Mouse (Mus musculus) neural tube, embryonic 11.5 days (tissue): ENCODE data around the gene Gm20388. TPM values are rescaled to one million over a fixed set of nuclear protein-coding genes. Genes with fewer than 3 reads are reported as not detected.

Source experiments
- ATAC-seq: fragments of 200-750 bp; cut with Nextera tagmentation; 2 replicates; pipeline ENCODE4 v1.8.0; 2017; ENCODE audit warnings: moderate number of reproducible peaks, mild to moderate bottlenecking, moderate TSS enrichment, moderate library complexity; ENCODE audit not compliant: insufficient read depth, low FRiP score, low TSS enrichment
- DNase-seq: peaks from one replicate; pipeline ENCODE4 v3.0.0-alpha.2; 2015; ENCODE audit warnings: low spot score
- H3K27ac ChIP-seq: fragments of 300-500 bp; sonication (generic); 2 replicates; pipeline ENCODE4 v1.5.1; 2014; ENCODE audit warnings: low read depth, mild to moderate bottlenecking, low read length
- H3K27me3 ChIP-seq: fragments of 300-500 bp; sonication (generic); 2 replicates; pipeline ENCODE4 v1.6.1; 2014; ENCODE audit warnings: mild to moderate bottlenecking, low read length, mixed read lengths; ENCODE audit not compliant: control insufficient read depth, insufficient read depth
- H3K36me3 ChIP-seq: fragments of 300-500 bp; sonication (generic); 2 replicates; pipeline ENCODE4 v1.6.1; 2014; ENCODE audit warnings: mild to moderate bottlenecking, low read length, moderate library complexity, mixed read lengths; ENCODE audit not compliant: control insufficient read depth, insufficient read depth
- H3K4me1 ChIP-seq: fragments of 300-500 bp; sonication (generic); 2 replicates; pipeline ENCODE4 v1.6.1; 2014; ENCODE audit warnings: low read length, mixed read lengths; ENCODE audit not compliant: control insufficient read depth, insufficient read depth
- H3K4me2 ChIP-seq: fragments of 300-500 bp; sonication (generic); 2 replicates; pipeline ENCODE4 v1.6.1; 2014; ENCODE audit warnings: low read depth, mild to moderate bottlenecking, moderate library complexity
- H3K4me3 ChIP-seq: fragments of 300-500 bp; sonication (generic); 2 replicates; pipeline ENCODE4 v1.5.1; 2014; ENCODE audit warnings: low read depth, low read length
- H3K9ac ChIP-seq: fragments of 300-500 bp; sonication (generic); 2 replicates; pipeline ENCODE4 v1.6.1; 2014; ENCODE audit warnings: mild to moderate bottlenecking, low read length
- H3K9me3 ChIP-seq: fragments of 300-500 bp; sonication (generic); 2 replicates; pipeline ENCODE4 v1.6.1; 2016; ENCODE audit warnings: low read length; ENCODE audit not compliant: control insufficient read depth
- WGBS: fragments of 180-500 bp; shearing (Covaris S2); extraction: QIAGEN DNeasy Blood & Tissue Kit; methylation state at CpG from one replicate; pipeline ENCODE4 v1.1.7; 2014; 5-methylcytosine and 5-hydroxymethylcytosine counted together
- polyA plus RNA-seq: library from polyadenylated mRNA; unstranded; fragments of >200 nt; fragmentation: Nextera tagmentation; extraction: Ambion mirVana; gene quantifications from 2 replicates; pipeline ENCODE4 v1.2.1, GENCODE M21; 2014

The Gm20388 gene
- polyA plus RNA-seq, 1 experiment from 2014 or later: not detected

- 93% methylated on average over 5 of the region's 5 CpGs for WGBS
- ATAC-seq: no peak
- Histone ChIP-seq H3K4me3 (no peak overlapping the region), H3K9me3 (no peaks in the 10 kb centered on the region), H3K4me2 (no peak overlapping the region), H3K36me3 (peaks cover 15% of the 10 kb centered on the region), H3K27ac (no peak overlapping the region), H3K9ac (no peak overlapping the region), H3K4me1 (no peaks in the 10 kb centered on the region), H3K27me3 (no peaks in the 10 kb centered on the region)
- no peak for DNase-seq
Measured at GRCm38 (mm10) chr8:121999211-121999610, 2088.6 kb downstream of the Gm20388 start.

GRCm38 (mm10) chr8:122001339-122002115 lies 2090.9 kb downstream of the Gm20388 start:
- H3K4me3 ChIP-seq: no peak overlapping the region
- no peak overlapping the region for H3K9ac ChIP-seq
- H3K9me3 ChIP-seq: no peaks in the 10 kb centered on the region
- no peak overlapping the region for H3K27ac ChIP-seq
- DNase-seq (no peak), ATAC-seq (no peak)
- H3K4me1 ChIP-seq: no peaks in the 10 kb centered on the region
- H3K36me3 ChIP-seq: peaks cover 18% of the 10 kb centered on the region
- WGBS: 90% methylated on average over 15 of the region's 15 CpGs
- no peaks in the 10 kb centered on the region for H3K27me3 ChIP-seq
- H3K4me2 ChIP-seq: no peak overlapping the region

GRCm38 (mm10) chr8:122003646-122004045 lies 2093.0 kb downstream of the Gm20388 start:
- DNase-seq (no peak), ATAC-seq (no peak)
- Histone ChIP-seq H3K27me3 (no peaks in the 10 kb centered on the region), H3K9ac (no peak overlapping the region), H3K4me1 (no peaks in the 10 kb centered on the region), H3K36me3 (peaks cover 14% of the 10 kb centered on the region), H3K4me3 (no peak overlapping the region), H3K4me2 (no peak overlapping the region), H3K27ac (no peak overlapping the region), H3K9me3 (no peaks in the 10 kb centered on the region)
- WGBS: 89% methylated on average over 8 of the region's 8 CpGs

DNA sequence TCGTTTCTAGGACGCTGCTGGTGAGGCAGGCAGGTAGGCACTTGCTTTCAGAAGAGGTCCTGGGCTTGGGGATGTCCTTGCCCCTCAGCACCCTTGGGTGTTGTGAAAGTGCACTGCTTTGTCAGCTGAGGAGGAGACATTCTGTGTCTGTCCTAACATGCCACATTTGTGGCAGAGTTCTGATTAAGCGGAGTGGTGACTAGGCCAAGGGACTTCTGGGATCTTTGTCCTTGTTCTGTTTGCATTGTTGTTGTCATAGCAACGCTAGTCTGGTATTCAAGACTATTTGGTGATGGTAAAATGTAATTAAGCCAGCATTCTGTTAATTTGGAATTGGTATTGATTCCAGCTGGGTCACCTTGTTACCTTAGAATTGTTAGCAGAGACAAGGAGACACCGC lies 2093.5 kb downstream of the Gm20388 start:
- peaks cover 14% of the 10 kb centered on the region for H3K36me3 ChIP-seq
- no peaks in the 10 kb centered on the region for H3K27me3 ChIP-seq
- ATAC-seq (no peak), DNase-seq (no peak)
- H3K27ac ChIP-seq: no peak overlapping the region
- no peak overlapping the region for H3K4me3 ChIP-seq
- WGBS: 85% methylated on average over 5 of the region's 5 CpGs
- H3K4me1 ChIP-seq: no peaks in the 10 kb centered on the region
- H3K4me2 ChIP-seq: no peak overlapping the region
- H3K9ac ChIP-seq: no peak overlapping the region
- no peaks in the 10 kb centered on the region for H3K9me3 ChIP-seq

- Histone ChIP-seq H3K9me3 (no peaks in the 10 kb centered on the region), H3K27me3 (no peaks in the 10 kb centered on the region), H3K27ac (no peak overlapping the region), H3K9ac (no peak overlapping the region), H3K4me1 (no peaks in the 10 kb centered on the region), H3K4me2 (no peak overlapping the region), H3K36me3 (peaks cover 10% of the 10 kb centered on the region), H3K4me3 (no peak overlapping the region)
- ATAC-seq (no peak), DNase-seq (no peak)
- 87% methylated on average over 25 of the region's 25 CpGs for WGBS
Measured at GRCm38 (mm10) chr8:122005422-122006204, 2095.0 kb downstream of the Gm20388 start.

DNA sequence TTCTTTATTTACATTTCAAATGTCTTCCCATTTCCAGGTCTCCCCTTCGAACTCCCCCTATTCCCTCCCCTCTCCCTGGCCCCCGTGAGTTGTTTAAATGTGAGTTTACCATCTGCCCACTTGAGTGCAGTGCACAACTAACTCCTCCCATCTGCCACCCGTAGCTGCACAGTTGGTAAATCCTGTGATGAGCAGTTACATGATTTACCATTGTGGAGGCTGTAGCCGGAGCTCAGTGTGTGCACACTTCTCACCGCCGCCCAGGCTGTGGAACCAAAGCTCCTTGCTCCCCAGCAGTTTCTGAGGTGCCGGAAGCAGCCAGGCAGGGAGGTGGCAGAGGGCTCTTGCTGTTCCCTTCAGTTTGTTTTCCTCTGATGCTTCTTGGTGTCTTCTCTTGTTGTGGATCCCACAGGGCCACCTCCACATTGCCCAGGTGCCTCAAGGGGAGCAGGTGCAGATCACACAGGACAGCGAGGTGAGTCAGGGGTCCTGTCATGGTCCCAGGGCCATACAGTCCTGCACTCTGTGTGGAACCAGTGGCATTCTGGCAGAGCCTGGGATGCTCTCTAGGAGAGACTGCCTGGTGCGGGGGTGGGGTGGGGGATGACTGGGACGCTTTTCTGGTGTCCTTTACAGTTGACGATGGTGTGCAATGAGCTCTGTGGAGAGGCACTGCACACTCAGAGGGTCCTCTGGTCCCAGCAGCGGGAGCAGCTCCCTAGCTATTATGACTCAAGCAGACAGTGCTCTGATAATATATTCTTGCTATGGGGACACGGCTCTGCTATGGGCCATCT lies 2096.2 kb downstream of the Gm20388 start:
- ATAC-seq: no peak
- WGBS: 85% methylated on average over 13 of the region's 13 CpGs
- Histone ChIP-seq H3K4me1 (no peaks in the 10 kb centered on the region), H3K4me2 (no peak overlapping the region), H3K27me3 (no peaks in the 10 kb centered on the region), H3K27ac (no peak overlapping the region), H3K9ac (no peak overlapping the region), H3K36me3 (peaks cover 8% of the 10 kb centered on the region), H3K9me3 (no peaks in the 10 kb centered on the region), H3K4me3 (no peak overlapping the region)
- no peak for DNase-seq

- no peak for DNase-seq
- no peak overlapping the region for H3K27ac ChIP-seq
- no peaks in the 10 kb centered on the region for H3K9me3 ChIP-seq
- no peak overlapping the region for H3K4me3 ChIP-seq
- no peak overlapping the region for H3K9ac ChIP-seq
- no peaks in the 10 kb centered on the region for H3K4me1 ChIP-seq
- 87% methylated on average over 5 of the region's 5 CpGs for WGBS
- ATAC-seq: no peak
- H3K36me3 ChIP-seq: peaks cover 8% of the 10 kb centered on the region
- no peak overlapping the region for H3K4me2 ChIP-seq
- H3K27me3 ChIP-seq: no peaks in the 10 kb centered on the region
Measured at GRCm38 (mm10) chr8:122008395-122008794, 2097.8 kb downstream of the Gm20388 start.

GRCm38 (mm10) chr8:122010638-122011037 lies 2100.0 kb downstream of the Gm20388 start:
- no peaks in the 10 kb centered on the region for H3K4me1 ChIP-seq
- H3K4me2 ChIP-seq: no peak overlapping the region
- H3K4me3 ChIP-seq: no peak overlapping the region
- 88% methylated on average over 5 of the region's 5 CpGs for WGBS
- H3K9me3 ChIP-seq: no peaks in the 10 kb centered on the region
- H3K36me3 ChIP-seq: peaks cover 5% of the 10 kb centered on the region
- no peak for ATAC-seq
- DNase-seq: no peak
- H3K27me3 ChIP-seq: no peaks in the 10 kb centered on the region
- H3K9ac ChIP-seq: no peak overlapping the region
- H3K27ac ChIP-seq: no peak overlapping the region
